Mouse (Mus musculus): ENCODE data around the gene Stard3.

GRCm38 (mm10) chr11:98331401-98331800 lies 26.8 kb upstream of the Stard3 start:
- TF ChIP-seq CEBPB (IDR thresholded peaks at IDR 0.05; ENCODE audit: insufficient read depth, poor library complexity, severe bottlenecking) = no peak
- no peak for TF ChIP-seq POLR2A (IDR thresholded peaks at IDR 0.05; ENCODE audit: insufficient read length, low read depth)
- TF ChIP-seq POLR2AphosphoS2 (IDR thresholded peaks at IDR 0.05; ENCODE audit: insufficient read length, low read depth) = no peak
- TF ChIP-seq E2F4 (IDR thresholded peaks at IDR 0.05; ENCODE audit: insufficient read depth) = no peak
- no peak for TF ChIP-seq MYOD1 (IDR thresholded peaks at IDR 0.05; ENCODE audit: control insufficient read depth in 1 of 3, insufficient read length in 2 of 3, low read depth in 2 of 3)
- no peak for TF ChIP-seq SRF (IDR thresholded peaks at IDR 0.05; ENCODE audit: control insufficient read depth, insufficient read length, low read depth)
